Mouse (Mus musculus) intestine, embryonic 14.5 days (tissue): ENCODE measurements at regions not wholly inside any gene's neighbourhood (a gene's known extent, or its start where the extent isn't known, plus 50 kb on each side); places are given as distances from the start of the nearest gene placed in this dataset.

ENCODE experiments used
- ATAC-seq: fragments of 200-750 bp; cut with Nextera tagmentation; replicated peaks from 2 replicates; pipeline ENCODE4 v1.8.0; 2017; ENCODE audit warnings: low read depth, moderate number of reproducible peaks, moderate TSS enrichment, moderate library complexity; ENCODE audit not compliant: low FRiP score, low TSS enrichment
- DNase-seq: peaks from one replicate; pipeline ENCODE4 v3.0.0-alpha.2; 2018; ENCODE audit warnings: low spot score
- H3K27ac ChIP-seq: fragments of 300-500 bp; sonication (generic); 2 replicates; pipeline ENCODE4 v1.5.1; 2014; ENCODE audit warnings: low read depth, mild to moderate bottlenecking, control low read depth
- H3K27me3 ChIP-seq: fragments of 300-500 bp; sonication (generic); replicated peaks from 2 replicates; pipeline ENCODE4 v1.6.1; 2014; ENCODE audit warnings: low read length, control low read depth; ENCODE audit not compliant: control insufficient read depth, insufficient read depth
- H3K36me3 ChIP-seq: fragments of 300-500 bp; sonication (generic); 2 replicates; pipeline ENCODE4 v1.6.1; 2014; ENCODE audit warnings: low read length, control low read depth; ENCODE audit not compliant: control insufficient read depth, insufficient read depth
- H3K4me1 ChIP-seq: fragments of 300-500 bp; sonication (generic); replicated peaks from 2 replicates; pipeline ENCODE4 v1.6.1; 2014; ENCODE audit warnings: low read length, control low read depth, mixed read lengths; ENCODE audit not compliant: control insufficient read depth, insufficient read depth
- H3K4me2 ChIP-seq: fragments of 300-500 bp; sonication (generic); 2 replicates; pipeline ENCODE4 v1.6.1; 2014; ENCODE audit warnings: low read length
- H3K4me3 ChIP-seq: fragments of 300-500 bp; sonication (generic); 2 replicates; pipeline ENCODE4 v1.5.1; 2014; ENCODE audit warnings: low read depth, low read length, control low read depth, mixed read lengths
- H3K9ac ChIP-seq: fragments of 300-500 bp; sonication (generic); 2 replicates; pipeline ENCODE4 v1.6.1; 2014; ENCODE audit warnings: mild to moderate bottlenecking, low read length
- H3K9me3 ChIP-seq: fragments of 300-500 bp; sonication (generic); 2 replicates; pipeline ENCODE4 v1.6.1; 2016; ENCODE audit warnings: low read length, control low read depth; ENCODE audit not compliant: control insufficient read depth
- WGBS: fragments of 180-500 bp; shearing (Covaris S2); extraction: QIAGEN DNeasy Blood & Tissue Kit; methylation state at CpG from one replicate; pipeline ENCODE4 v1.1.7; 2014; 5-methylcytosine and 5-hydroxymethylcytosine counted together

GRCm38 (mm10) chr7:88974436-88974835 is 429.6 kb downstream of the Tmem135 start:
- Histone ChIP-seq H3K27ac (no peak overlapping the region), H3K27me3 (no peaks in the 10 kb centered on the region), H3K36me3 (no peaks in the 10 kb centered on the region), H3K4me2 (no peak overlapping the region), H3K9me3 (no peaks in the 10 kb centered on the region), H3K4me3 (no peak overlapping the region), H3K4me1 (no peaks in the 10 kb centered on the region), H3K9ac (no peak overlapping the region)
- DNase-seq (no peak), ATAC-seq (no peak)
- WGBS = 30% methylated on average over 4 of the region's 4 CpGs

GRCm38 (mm10) chr7:88960841-88961240 is 443.2 kb downstream of the Tmem135 start:
- ATAC-seq (no peak), DNase-seq (no peak)
- Histone ChIP-seq H3K9me3 (no peaks in the 10 kb centered on the region), H3K4me1 (no peaks in the 10 kb centered on the region), H3K4me3 (no peak overlapping the region), H3K27ac (no peak overlapping the region), H3K9ac (no peak overlapping the region), H3K27me3 (no peaks in the 10 kb centered on the region), H3K4me2 (no peak overlapping the region), H3K36me3 (no peaks in the 10 kb centered on the region)

GRCm38 (mm10) chr7:88960190-88960589 is 443.8 kb downstream of the Tmem135 start:
- Histone ChIP-seq H3K27ac (no peak overlapping the region), H3K36me3 (no peaks in the 10 kb centered on the region), H3K9me3 (no peaks in the 10 kb centered on the region), H3K4me3 (no peak overlapping the region), H3K27me3 (no peaks in the 10 kb centered on the region), H3K9ac (no peak overlapping the region), H3K4me1 (no peaks in the 10 kb centered on the region), H3K4me2 (no peak overlapping the region)
- DNase-seq (no peak), ATAC-seq (no peak)
- 83% methylated on average over 4 of the region's 4 CpGs for WGBS

GRCm38 (mm10) chr7:88959332-88960124 is 444.5 kb downstream of the Tmem135 start:
- no peaks in the 10 kb centered on the region for H3K9me3 ChIP-seq
- H3K36me3 ChIP-seq = no peaks in the 10 kb centered on the region
- WGBS = 40% methylated on average over 6 of the region's 6 CpGs
- no peak overlapping the region for H3K4me2 ChIP-seq
- H3K4me1 ChIP-seq = no peaks in the 10 kb centered on the region
- no peak overlapping the region for H3K27ac ChIP-seq
- ATAC-seq = no peak
- H3K27me3 ChIP-seq = no peaks in the 10 kb centered on the region
- no peak overlapping the region for H3K4me3 ChIP-seq
- DNase-seq = no peak
- H3K9ac ChIP-seq = no peak overlapping the region

GRCm38 (mm10) chr7:88954978-88955377 is 449.0 kb downstream of the Tmem135 start:
- H3K27ac ChIP-seq = no peak overlapping the region
- DNase-seq (no peak), ATAC-seq (no peak)
- no peaks in the 10 kb centered on the region for H3K27me3 ChIP-seq
- H3K4me3 ChIP-seq = no peak overlapping the region
- no peaks in the 10 kb centered on the region for H3K9me3 ChIP-seq
- 77% methylated on average over 3 of the region's 3 CpGs for WGBS
- no peak overlapping the region for H3K9ac ChIP-seq
- H3K4me1 ChIP-seq = no peaks in the 10 kb centered on the region
- no peak overlapping the region for H3K4me2 ChIP-seq
- H3K36me3 ChIP-seq = no peaks in the 10 kb centered on the region

- H3K9me3 ChIP-seq = no peaks in the 10 kb centered on the region
- H3K36me3 ChIP-seq = no peaks in the 10 kb centered on the region
- no peaks in the 10 kb centered on the region for H3K27me3 ChIP-seq
- no peak overlapping the region for H3K27ac ChIP-seq
- ATAC-seq (no peak), DNase-seq (no peak)
- H3K4me2 ChIP-seq = no peak overlapping the region
- H3K4me3 ChIP-seq = no peak overlapping the region
- H3K9ac ChIP-seq = no peak overlapping the region
- H3K4me1 ChIP-seq = no peaks in the 10 kb centered on the region
Observed at GRCm38 (mm10) chr7:88945338-88945737, 458.7 kb downstream of the Tmem135 start.

DNA sequence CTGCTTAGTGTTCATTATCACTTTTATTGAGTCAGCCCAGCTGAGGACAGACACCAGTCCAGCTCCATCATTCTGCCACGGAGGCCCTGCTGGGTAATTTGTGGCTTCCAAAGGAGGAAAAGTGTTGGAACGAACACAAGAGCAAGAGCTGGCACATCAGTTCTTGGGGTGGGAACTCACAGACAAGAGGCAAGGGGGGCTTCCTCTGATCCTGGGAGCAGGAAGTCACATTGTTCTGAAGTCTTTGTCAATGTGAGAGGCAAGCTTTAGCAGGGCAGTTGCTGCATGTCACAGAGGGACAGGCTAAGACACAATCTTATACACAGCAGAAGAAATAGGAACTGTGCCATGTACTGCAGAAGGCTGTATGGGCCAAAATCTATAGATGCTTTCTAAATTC is 459.1 kb downstream of the Tmem135 start:
- no peaks in the 10 kb centered on the region for H3K4me1 ChIP-seq
- 45% methylated on average over 2 of the region's 2 CpGs for WGBS
- H3K27ac ChIP-seq = no peak overlapping the region
- no peaks in the 10 kb centered on the region for H3K27me3 ChIP-seq
- no peaks in the 10 kb centered on the region for H3K9me3 ChIP-seq
- H3K36me3 ChIP-seq = no peaks in the 10 kb centered on the region
- no peak overlapping the region for H3K9ac ChIP-seq
- ATAC-seq (no peak), DNase-seq (no peak)
- H3K4me3 ChIP-seq = no peak overlapping the region
- no peak overlapping the region for H3K4me2 ChIP-seq

DNA sequence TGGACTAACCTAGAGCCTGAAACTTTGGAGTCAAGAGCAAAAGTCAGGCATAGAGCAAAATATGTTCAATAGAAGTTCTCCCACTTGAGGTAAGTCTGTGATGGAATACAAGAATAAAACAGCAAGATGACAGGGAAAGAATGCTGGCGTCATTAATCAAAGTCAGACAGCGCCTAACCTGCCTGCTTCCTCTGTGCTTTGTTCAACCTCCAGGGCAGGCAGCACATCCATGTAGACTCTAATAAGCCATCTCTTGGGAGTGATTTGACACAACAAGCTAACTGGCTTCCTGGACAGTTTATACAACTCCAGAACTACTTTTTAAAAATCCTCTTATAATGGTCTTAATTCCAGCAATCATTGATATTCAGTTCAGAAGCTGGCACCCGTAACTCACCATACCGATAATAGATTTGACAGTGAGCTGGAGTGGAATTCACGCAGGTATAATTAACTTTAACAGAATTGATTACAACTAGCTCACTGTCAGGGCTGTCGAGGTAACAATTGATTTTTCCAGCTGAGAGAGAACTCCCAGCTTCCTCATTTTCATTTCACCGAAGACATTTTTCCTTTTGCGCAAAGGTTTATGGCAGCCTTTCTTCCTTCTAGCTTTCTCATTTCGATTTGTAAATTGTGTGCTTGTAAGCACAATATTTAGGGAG is 462.6 kb downstream of the Tmem135 start:
- Histone ChIP-seq H3K4me1 (no peaks in the 10 kb centered on the region), H3K27ac (no peak overlapping the region), H3K9ac (no peak overlapping the region), H3K4me3 (no peak overlapping the region), H3K27me3 (no peaks in the 10 kb centered on the region), H3K36me3 (no peaks in the 10 kb centered on the region), H3K4me2 (no peak overlapping the region), H3K9me3 (no peaks in the 10 kb centered on the region)
- ATAC-seq = no peak
- no peak for DNase-seq
- WGBS = 81% methylated on average over 9 of the region's 9 CpGs

- no peaks in the 10 kb centered on the region for H3K9me3 ChIP-seq
- no peaks in the 10 kb centered on the region for H3K27me3 ChIP-seq
- no peaks in the 10 kb centered on the region for H3K36me3 ChIP-seq
- H3K9ac ChIP-seq = no peak overlapping the region
- no peak overlapping the region for H3K4me3 ChIP-seq
- H3K27ac ChIP-seq = no peak overlapping the region
- H3K4me2 ChIP-seq = no peak overlapping the region
- WGBS = 77% methylated on average over 2 of the region's 2 CpGs
- ATAC-seq (no peak), DNase-seq (no peak)
- H3K4me1 ChIP-seq = no peaks in the 10 kb centered on the region
Observed at GRCm38 (mm10) chr7:88940196-88940595, 463.8 kb downstream of the Tmem135 start.
